Mouse (Mus musculus) kidney, adult 2 months (tissue): ENCODE measurements around the gene Tdgf1.

Experiments used
- CTCF ChIP-seq: fragments of 200-500 bp; conservative IDR thresholded peaks from 2 replicates; pipeline ENCODE4 v1.5.1; 2011; ENCODE audit warnings: low read depth, mild to moderate bottlenecking, control low read depth, low read length, moderate library complexity, mixed read lengths; ENCODE audit not compliant: insufficient read depth, insufficient read length
- POLR2A ChIP-seq: fragments of 200-500 bp; IDR thresholded peaks from one replicate; pipeline ENCODE4 v1.6.1; 2011; ENCODE audit warnings: low read depth, low read length, control low read depth

DNA sequence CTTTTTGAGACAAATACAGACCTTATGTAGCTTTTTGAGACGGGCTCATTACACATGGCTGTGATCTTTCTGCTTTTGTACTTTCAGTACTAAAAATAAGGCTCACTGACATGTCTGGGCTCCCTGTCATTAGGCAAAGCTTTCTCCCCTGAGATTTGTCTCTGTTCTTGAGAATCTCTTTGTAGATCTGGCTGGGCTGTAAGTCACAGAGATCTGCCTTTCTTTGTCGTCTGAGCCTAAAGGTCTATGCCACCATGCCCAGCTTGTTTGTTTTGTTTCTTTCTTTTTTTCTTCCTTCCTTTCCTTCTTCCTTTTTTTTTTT is 19.9 kb upstream of the Tdgf1 start:
- TF ChIP-seq CTCF (no peak), POLR2A (no peak)
